Mouse (Mus musculus) embryonic facial prominence, embryonic 15.5 days (tissue): ENCODE data around the gene Iqck. TPM values are rescaled to one million over a fixed set of nuclear protein-coding genes. Genes with fewer than 3 reads are reported as not detected.

Source experiments
- ATAC-seq: fragments of 200-750 bp; cut with Nextera tagmentation; 2 replicates; pipeline ENCODE4 v1.8.0; 2017; ENCODE audit warnings: low read depth, moderate TSS enrichment; ENCODE audit not compliant: insufficient number of reproducible peaks, low FRiP score, low TSS enrichment
- H3K27ac ChIP-seq: fragments of 300-500 bp; sonication (generic); replicated peaks from 2 replicates; pipeline ENCODE4 v1.5.1; 2015; ENCODE audit warnings: mild to moderate bottlenecking, inconsistent platforms
- H3K27me3 ChIP-seq: fragments of 300-500 bp; sonication (generic); 2 replicates; pipeline ENCODE4 v1.6.1; 2015; ENCODE audit warnings: inconsistent platforms
- H3K36me3 ChIP-seq: fragments of 300-500 bp; sonication (generic); 2 replicates; pipeline ENCODE4 v1.6.1; 2015; ENCODE audit warnings: mild to moderate bottlenecking, inconsistent platforms
- H3K4me1 ChIP-seq: fragments of 300-500 bp; sonication (generic); 2 replicates; pipeline ENCODE4 v1.6.1; 2015; ENCODE audit warnings: inconsistent platforms
- H3K4me2 ChIP-seq: fragments of 300-500 bp; sonication (generic); replicated peaks from 2 replicates; pipeline ENCODE4 v1.6.1; 2015; ENCODE audit warnings: mild to moderate bottlenecking, inconsistent platforms
- H3K4me3 ChIP-seq: fragments of 300-500 bp; sonication (generic); replicated peaks from 2 replicates; pipeline ENCODE4 v1.5.1; 2015; ENCODE audit warnings: mild to moderate bottlenecking, inconsistent platforms
- H3K9ac ChIP-seq: fragments of 300-500 bp; sonication (generic); 2 replicates; pipeline ENCODE4 v1.6.1; 2015; ENCODE audit warnings: inconsistent platforms
- H3K9me3 ChIP-seq: fragments of 300-500 bp; sonication (generic); replicated peaks from 2 replicates; pipeline ENCODE4 v1.6.1; 2016; ENCODE audit warnings: inconsistent platforms
- WGBS: fragments of 180-500 bp; shearing (Covaris S2); methylation state at CpG from one replicate; pipeline ENCODE4 v1.1.7; 2015; 5-methylcytosine and 5-hydroxymethylcytosine counted together
- polyA plus RNA-seq: library from polyadenylated mRNA; unstranded; fragments of >200 nt; fragmentation: Nextera tagmentation; extraction: Ambion mirVana; gene quantifications from 2 replicates; pipeline ENCODE4 v1.2.1, GENCODE M21; 2015

The Iqck gene
- polyA plus RNA-seq, 1 experiment from 2014 or later, result 5.4 TPM

- Histone ChIP-seq H3K27me3 (no peaks in the 10 kb centered on the region), H3K9ac (no peak overlapping the region), H3K4me3 (0 out of 2 replicates have a peak overlapping the region, but pooled peaks have one; percentile 1), H3K4me1 (peaks cover 37% of the 10 kb centered on the region), H3K4me2 (no peak overlapping the region), H3K36me3 (peaks cover 54% of the 10 kb centered on the region), H3K9me3 (no peaks in the 10 kb centered on the region), H3K27ac (no peak overlapping the region)
- WGBS, result 87% methylated on average over 4 of the region's 4 CpGs
- no peak for ATAC-seq
Measured at GRCm38 (mm10) chr7:118852611-118853010, 2.9 kb upstream of the Iqck start.

DNA sequence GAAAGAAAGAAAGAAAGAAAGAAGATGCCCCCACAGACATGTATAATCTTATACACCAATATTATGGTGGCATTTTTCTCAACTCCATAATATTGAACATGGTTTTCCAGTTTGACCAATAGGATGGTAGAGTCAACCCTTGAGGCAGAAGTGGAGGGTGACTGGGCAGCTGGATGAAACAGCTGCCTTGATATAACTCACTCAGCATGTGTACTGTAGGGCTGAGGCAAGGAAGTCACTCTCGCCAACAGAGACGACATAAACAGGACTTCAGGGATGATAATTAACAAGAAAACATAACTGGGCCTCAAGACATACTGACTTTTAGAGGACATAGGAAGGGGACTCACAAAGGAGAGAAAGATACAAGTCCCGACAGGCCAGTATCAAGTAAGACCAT, 946 bp upstream of the Iqck start:
- ATAC-seq, result no peak
- Histone ChIP-seq H3K27ac (no peak overlapping the region), H3K27me3 (no peaks in the 10 kb centered on the region), H3K9me3 (no peaks in the 10 kb centered on the region), H3K9ac (peak overlapping the region; percentile 68), H3K4me1 (peaks cover 34% of the 10 kb centered on the region), H3K4me2 (peak overlapping the region; percentile 67), H3K4me3 (peak overlapping the region; percentile 91), H3K36me3 (peaks cover 34% of the 10 kb centered on the region)
- 8% methylated on average over 3 of the region's 3 CpGs for WGBS

DNA sequence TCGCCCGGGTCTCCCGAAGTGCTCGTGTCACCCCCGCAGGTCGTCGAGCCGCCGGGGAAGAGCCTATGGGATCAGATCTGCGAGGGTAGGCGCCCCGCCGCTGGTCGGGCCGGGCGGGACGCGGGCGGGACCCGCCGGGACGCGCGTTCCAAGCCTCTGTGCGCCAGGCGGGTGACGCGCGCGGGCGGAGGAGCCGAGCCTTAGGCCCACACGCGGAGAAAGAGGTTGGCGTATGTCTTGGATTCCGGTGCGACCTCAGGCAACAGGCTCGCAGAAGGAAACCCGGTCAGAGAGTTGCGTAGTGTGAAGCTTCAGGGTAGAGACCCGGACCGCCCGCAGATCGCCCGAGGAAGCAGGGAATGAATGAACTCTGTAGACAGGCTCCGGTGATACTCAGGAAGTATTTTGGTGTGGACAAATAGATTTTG, 339 bp downstream of the Iqck start, which contains the start of gene Knop1:
Knop1 (minus strand) TSS at position 378 of the 428 bp plus-strand sequence.
- ATAC-seq, result peak; percentile 79
- H3K27me3 ChIP-seq, result no peaks in the 10 kb centered on the region
- whole genome bisulfite sequencing, result under 1% methylated on average over 46 of the region's 46 CpGs
- peak within 1 kb of the TSS; percentile 82 for H3K27ac ChIP-seq
- H3K9ac ChIP-seq, result peak within 1 kb of the TSS; percentile 68
- H3K36me3 ChIP-seq, result peaks cover 23% of the 10 kb centered on the region
- peak within 1 kb of the TSS; percentile 67 for H3K4me2 ChIP-seq
- peaks cover 25% of the 10 kb centered on the region for H3K4me1 ChIP-seq
- H3K4me3 ChIP-seq, result peak within 1 kb of the TSS; percentile 91
- no peaks in the 10 kb centered on the region for H3K9me3 ChIP-seq

GRCm38 (mm10) chr7:118858640-118859039, 3.1 kb downstream of the Iqck start:
- peaks cover 21% of the 10 kb centered on the region for H3K4me1 ChIP-seq
- no peak overlapping the region for H3K4me2 ChIP-seq
- 100% methylated on average over 1 of the region's 1 CpGs for WGBS
- H3K9ac ChIP-seq, result no peak overlapping the region
- no peaks in the 10 kb centered on the region for H3K9me3 ChIP-seq
- H3K36me3 ChIP-seq, result no peaks in the 10 kb centered on the region
- ATAC-seq, result no peak
- H3K27ac ChIP-seq, result no peak overlapping the region
- no peak overlapping the region for H3K4me3 ChIP-seq
- no peaks in the 10 kb centered on the region for H3K27me3 ChIP-seq

- Histone ChIP-seq H3K27ac (no peak overlapping the region), H3K9me3 (no peaks in the 10 kb centered on the region), H3K4me3 (no peak overlapping the region), H3K36me3 (no peaks in the 10 kb centered on the region), H3K27me3 (no peaks in the 10 kb centered on the region), H3K9ac (no peak overlapping the region), H3K4me1 (no peaks in the 10 kb centered on the region), H3K4me2 (no peak overlapping the region)
- 70% methylated on average over 2 of the region's 2 CpGs for WGBS
- no peak for ATAC-seq
Measured at GRCm38 (mm10) chr7:118865362-118865761, 9.8 kb downstream of the Iqck start.

DNA sequence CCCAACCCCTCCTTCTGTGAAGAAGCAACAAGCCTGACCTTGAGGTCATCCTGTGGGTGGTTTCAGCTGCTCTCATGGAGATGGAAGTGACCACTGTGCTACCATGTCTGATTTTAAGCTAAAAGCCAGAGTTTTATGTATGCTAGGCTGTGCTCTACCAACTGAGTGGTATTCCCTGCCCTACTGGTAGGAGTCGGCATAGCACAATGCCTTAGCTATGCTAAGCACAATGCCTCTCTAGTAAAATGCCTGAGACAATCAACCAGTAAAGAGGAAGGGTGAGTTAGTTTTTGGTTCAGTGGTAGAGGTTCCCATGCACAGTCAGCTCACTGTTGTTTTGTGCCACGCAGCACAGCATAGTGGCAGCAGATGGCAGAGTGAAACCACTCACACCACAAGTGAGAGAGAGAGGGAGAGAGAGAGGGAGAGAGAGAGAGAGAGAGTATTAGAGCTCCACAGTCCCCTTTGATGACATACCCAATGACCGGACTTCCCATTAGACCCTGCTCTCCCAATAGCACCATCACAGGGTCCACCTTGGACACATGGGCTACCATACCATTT, 24.0 kb downstream of the Iqck start:
- no peak overlapping the region for H3K4me3 ChIP-seq
- H3K27me3 ChIP-seq, result no peaks in the 10 kb centered on the region
- ATAC-seq, result no peak
- H3K9me3 ChIP-seq, result no peaks in the 10 kb centered on the region
- H3K36me3 ChIP-seq, result no peaks in the 10 kb centered on the region
- H3K9ac ChIP-seq, result no peak overlapping the region
- H3K27ac ChIP-seq, result no peak overlapping the region
- 79% methylated on average over 3 of the region's 3 CpGs for WGBS
- H3K4me2 ChIP-seq, result no peak overlapping the region
- H3K4me1 ChIP-seq, result peaks cover 7% of the 10 kb centered on the region; the same call in 1 of the 2 replicates

GRCm38 (mm10) chr7:118883957-118884356, 28.4 kb downstream of the Iqck start:
- Histone ChIP-seq H3K4me1 (peaks cover 14% of the 10 kb centered on the region; the same call in 1 of the 2 replicates), H3K27ac (no peak overlapping the region; the same call in 1 of the 2 replicates), H3K9me3 (no peaks in the 10 kb centered on the region), H3K27me3 (no peaks in the 10 kb centered on the region), H3K4me2 (no peak overlapping the region), H3K9ac (no peak overlapping the region), H3K4me3 (no peak overlapping the region), H3K36me3 (no peaks in the 10 kb centered on the region)
- no peak for ATAC-seq
- WGBS, result 62% methylated on average over 4 of the region's 4 CpGs

DNA sequence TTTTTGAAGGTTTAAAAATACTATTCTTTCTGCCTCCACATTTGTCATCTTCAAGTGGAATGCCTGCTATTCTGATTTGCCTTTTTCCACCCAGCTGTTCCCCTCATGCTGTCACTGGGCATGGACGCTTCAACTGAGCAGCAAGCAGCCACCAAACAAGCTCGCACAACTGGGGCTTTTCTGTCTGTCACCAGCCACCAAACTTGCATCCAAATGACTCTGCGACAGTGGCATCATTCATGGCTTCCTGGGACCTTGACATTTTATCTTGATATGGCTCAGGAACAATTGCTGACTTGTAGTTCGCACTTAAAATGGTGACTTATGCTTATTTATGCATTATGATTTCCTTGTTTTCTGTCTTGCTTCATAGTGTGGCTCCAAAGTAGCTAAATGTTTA, 29.4 kb downstream of the Iqck start:
- Histone ChIP-seq H3K27me3 (no peaks in the 10 kb centered on the region), H3K9ac (no peak overlapping the region), H3K4me3 (no peak overlapping the region), H3K4me1 (0 out of 2 replicates have a peak, but pooled peaks cover 17% of the 10 kb centered on the region), H3K9me3 (no peaks in the 10 kb centered on the region), H3K36me3 (no peaks in the 10 kb centered on the region), H3K4me2 (no peak overlapping the region), H3K27ac (no peak overlapping the region)
- no peak for ATAC-seq
- WGBS, result 64% methylated on average over 4 of the region's 4 CpGs

DNA sequence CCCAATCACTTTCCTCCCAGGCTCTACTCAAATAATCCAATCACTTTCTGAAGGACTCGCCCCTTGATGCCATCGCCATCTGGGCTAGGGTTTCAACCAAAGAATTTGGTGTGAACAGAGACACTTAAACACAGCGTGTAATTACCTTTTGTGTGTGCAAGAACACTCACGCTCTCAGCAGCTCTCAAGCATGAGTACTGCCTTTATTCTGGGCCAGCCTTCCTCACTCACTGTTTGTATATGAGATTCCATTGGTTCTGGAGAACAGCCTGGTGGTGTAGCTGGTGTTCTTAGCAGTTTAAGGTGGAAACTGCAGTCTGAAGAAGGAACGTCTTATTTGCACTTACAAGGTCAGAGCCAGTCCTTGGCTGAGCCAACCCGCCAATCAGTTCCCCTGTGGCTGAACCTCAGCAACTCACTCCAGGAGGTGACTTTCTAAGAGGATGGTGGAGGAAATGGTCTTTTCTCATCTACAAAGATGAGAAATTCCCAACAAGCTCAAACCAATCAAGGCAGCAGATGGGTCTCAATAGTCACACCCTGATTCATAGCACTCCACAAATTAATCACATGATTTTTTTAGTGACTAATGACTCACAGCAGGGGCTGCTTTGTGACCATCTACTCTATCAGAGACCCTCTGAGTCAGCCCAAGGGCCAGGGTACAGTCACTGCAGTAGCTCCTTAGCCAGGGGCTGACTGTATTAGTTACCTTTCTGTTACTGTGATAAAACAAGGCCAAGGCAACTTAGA, 31.9 kb downstream of the Iqck start:
- no peak overlapping the region for H3K4me2 ChIP-seq
- 0 out of 2 replicates have a peak, but pooled peaks cover 17% of the 10 kb centered on the region for H3K4me1 ChIP-seq
- no peak overlapping the region for H3K9ac ChIP-seq
- 35% methylated on average over 6 of the region's 6 CpGs for WGBS
- no peak for ATAC-seq
- no peak overlapping the region for H3K27ac ChIP-seq
- no peaks in the 10 kb centered on the region for H3K27me3 ChIP-seq
- H3K36me3 ChIP-seq, result no peaks in the 10 kb centered on the region
- no peaks in the 10 kb centered on the region for H3K9me3 ChIP-seq
- H3K4me3 ChIP-seq, result no peak overlapping the region

DNA sequence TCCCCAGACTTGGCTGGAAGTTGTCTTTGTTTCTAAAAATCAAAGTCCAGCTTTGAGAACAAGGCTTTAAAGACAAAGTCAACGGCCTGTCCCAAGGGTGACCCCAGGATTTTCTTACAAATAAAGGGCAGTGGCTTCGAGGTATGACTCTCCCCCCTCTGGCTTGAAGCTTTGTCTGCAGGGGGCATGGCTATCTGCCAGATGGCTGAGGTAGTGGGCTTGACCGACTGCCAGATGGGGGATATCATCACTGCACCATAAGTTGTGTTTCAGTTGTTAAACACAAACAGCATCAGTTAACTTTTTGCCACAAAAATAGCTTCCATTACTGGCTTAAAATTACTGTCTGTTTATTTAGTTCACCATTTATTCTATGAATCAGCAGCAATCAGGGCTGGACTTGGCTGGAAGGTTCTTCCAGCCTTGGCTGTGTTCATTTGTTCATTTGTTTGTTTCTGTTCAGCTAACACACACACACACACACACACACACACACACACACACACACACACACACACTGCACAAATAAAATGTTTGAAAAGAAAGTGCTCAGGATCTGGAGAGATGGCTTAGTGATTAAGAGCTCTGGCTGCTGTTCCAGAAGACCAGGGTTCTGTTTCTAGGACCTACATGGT, 33.6 kb downstream of the Iqck start:
- Histone ChIP-seq H3K27ac (peak overlapping the region; percentile 55; the same call in 1 of the 2 replicates), H3K9me3 (no peaks in the 10 kb centered on the region), H3K27me3 (no peaks in the 10 kb centered on the region), H3K9ac (no peak overlapping the region), H3K4me3 (no peak overlapping the region), H3K4me2 (no peak overlapping the region), H3K36me3 (no peaks in the 10 kb centered on the region), H3K4me1 (0 out of 2 replicates have a peak, but pooled peaks cover 13% of the 10 kb centered on the region)
- WGBS, result 10% methylated on average over 3 of the region's 3 CpGs
- ATAC-seq, result no peak; the same call in 1 of the 2 replicates
